Mouse (Mus musculus): ENCODE data around the gene Mtrex. TPM values are rescaled to one million over a fixed set of nuclear protein-coding genes. Genes with fewer than 3 reads are reported as not detected.

Mtrex gene
- total RNA-seq, 2 experiments from 2014 or later: 69.9 to 85.6 TPM

- ATAC-seq (replicated peaks; ENCODE audit: poor library complexity): peak; percentile 56
These were observed 93.8 kb downstream of the Mtrex start for GRCm38 (mm10) chr13:112833253-112833894.

GRCm38 (mm10) chr13:112832589-112832988 lies 94.6 kb downstream of the Mtrex start:
- peak; percentile 47 for ATAC-seq (replicated peaks; ENCODE audit: poor library complexity)

- no peak for ATAC-seq (replicated peaks; ENCODE audit: poor library complexity)
These were observed 97.6 kb downstream of the Mtrex start for GRCm38 (mm10) chr13:112829619-112830018.

- no peak for ATAC-seq (replicated peaks; ENCODE audit: poor library complexity)
These were observed 101.7 kb downstream of the Mtrex start for GRCm38 (mm10) chr13:112825479-112825878.

GRCm38 (mm10) chr13:112823911-112824648 lies 103.1 kb downstream of the Mtrex start:
- peak; percentile 50 for ATAC-seq (replicated peaks; ENCODE audit: poor library complexity)

- ATAC-seq (replicated peaks; ENCODE audit: poor library complexity): no peak
These were observed 103.8 kb downstream of the Mtrex start for GRCm38 (mm10) chr13:112823236-112823910.

- no peak for ATAC-seq (replicated peaks; ENCODE audit: poor library complexity)
These were observed 104.8 kb downstream of the Mtrex start for GRCm38 (mm10) chr13:112822413-112822812.

GRCm38 (mm10) chr13:112818125-112818524 lies 109.1 kb downstream of the Mtrex start:
- ATAC-seq (replicated peaks; ENCODE audit: poor library complexity): no peak

Other genes with a start within 250 kb of the Mtrex start
- 1.2 and 1.6 TPM in 2 replicates for gene Plpp1, start 126.6 kb downstream of the Mtrex start, total RNA-seq (2015)
- gene Plpp1, start 126.6 kb downstream of the Mtrex start, total RNA-seq (2017): 1.0 and 2.7 TPM in 2 replicates
- gene Dhx29, start 56 bp upstream of the Mtrex start, total RNA-seq (2015): 16.7 and 22.3 TPM in 2 replicates
- 27.2 and 29.8 TPM in 2 replicates for gene Dhx29, start 56 bp upstream of the Mtrex start, total RNA-seq (2017)
- 1.5 and 2.1 TPM in 2 replicates for gene Ccno, start 60.4 kb upstream of the Mtrex start, total RNA-seq (2015)
- 1.4 and 1.6 TPM in 2 replicates for gene Ccno, start 60.4 kb upstream of the Mtrex start, total RNA-seq (2017)
- gene Mcidas, start 66.4 kb upstream of the Mtrex start, total RNA-seq (2015): not detected in 2 replicates
- not detected in 2 replicates for gene Mcidas, start 66.4 kb upstream of the Mtrex start, total RNA-seq (2017)
- gene Cdc20b, start 107.7 kb upstream of the Mtrex start, total RNA-seq (2015): not detected in 2 replicates
- not detected in 2 replicates for gene Cdc20b, start 107.7 kb upstream of the Mtrex start, total RNA-seq (2017)
- gene Gpx8, start 119.0 kb upstream of the Mtrex start, total RNA-seq (2015): not detected in 2 replicates
- not detected in 2 replicates for gene Gpx8, start 119.0 kb upstream of the Mtrex start, total RNA-seq (2017)
- 0.15 TPM in 1 of 2 replicates, not detected in the other for gene Gzma, start 173.6 kb upstream of the Mtrex start, total RNA-seq (2015)
- 0.61 TPM in 1 of 2 replicates, not detected in the other for gene Gzma, start 173.6 kb upstream of the Mtrex start, total RNA-seq (2017)

Measured in megakaryocyte progenitor cell, adult 5-6 weeks (primary cell).